Mouse (Mus musculus) heart, postnatal 36 days (tissue): Measurements from ENCODE around the gene Polr2j. TPM values are rescaled to one million over a fixed set of nuclear protein-coding genes. Genes with fewer than 3 reads are reported as not detected.
"Not testable (repeated sequence)": the region's sequence is repeated elsewhere in the genome, so short reads cannot be mapped to it uniquely, and the experiment has no call there.

Experiments used
- DNase-seq, 2 experiments: peaks; one replicate each; pipeline ENCODE4 v3.0.0; 2021 to 2022
- intact Hi-C: fragments of 180-260 bp; cut with DNase I; formaldehyde crosslinking; loops from one replicate; pipeline ENCODE4 v1.15.1; 2025
- microRNA-seq, 2 experiments: library from miRNA; unstranded; fragments of <30 nt; microRNA quantifications; one replicate each; pipeline ENCODE4 v1.2.0; 2021; ENCODE audit warnings: borderline number of aligned reads in 2 of 2
- total RNA-seq, 2 experiments: library from RNA; stranded (reverse); gene quantifications; 2 replicates each; pipeline ENCODE4 v1.2.3; 2021

Polr2j gene
- total RNA-seq, 2 experiments from 2014 or later, result 74.0 to 76.8 TPM

GRCm38 (mm10) chr5:136155399-136155798 lies 39.0 kb downstream of the Polr2j start:
- DNase-seq, result no peak
- intact Hi-C loops, result no loop called here

GRCm38 (mm10) chr5:136160084-136160483 lies 43.7 kb downstream of the Polr2j start:
- peak; percentile 73 for DNase-seq
- intact Hi-C loops, result not testable (repeated sequence)

- DNase-seq, result no peak
- intact Hi-C loops, result no loop called here
Measured at GRCm38 (mm10) chr5:136163807-136164474, 47.5 kb downstream of the Polr2j start.

- no peak for DNase-seq
- intact Hi-C loops, result no loop called here
Measured at GRCm38 (mm10) chr5:136165246-136165645, 48.8 kb downstream of the Polr2j start.

- no peak for DNase-seq
- intact Hi-C loops, result no loop called here
Measured at GRCm38 (mm10) chr5:136167296-136167695, 50.9 kb downstream of the Polr2j start.

- no peak for DNase-seq
- intact Hi-C loops, result no loop called here
Measured at GRCm38 (mm10) chr5:136168071-136168470, 51.6 kb downstream of the Polr2j start.

- DNase-seq, result peak; percentile 33 to 50
- intact Hi-C loops, result no loop called here
Measured at GRCm38 (mm10) chr5:136169626-136170511, 53.4 kb downstream of the Polr2j start.

GRCm38 (mm10) chr5:136170512-136171362 lies 54.3 kb downstream of the Polr2j start, which contains the start of gene Orai2:
Gene Orai2 (minus strand): TSS chr5:136170713.
- intact Hi-C loops, result no loop called here
- peak; percentile 77 to 81 for DNase-seq

- no peak for DNase-seq
- intact Hi-C loops, result no loop called here
Measured at GRCm38 (mm10) chr5:136171363-136172341, 55.2 kb downstream of the Polr2j start.

Small RNA genes within 50 kb of the gene (microRNA-seq; reads per million reads assigned to microRNA genes)
- gene Mir7035, result 1.3 to 2.2 reads per million in 2 experiments

Other genes starting within 250 kb of the Polr2j start
- gene Hspb1, start 228.7 kb upstream of the Polr2j start, total RNA-seq, result 100 to 1,000 TPM; 406 to 459 TPM
- gene Ywhag, start 182.0 kb upstream of the Polr2j start, total RNA-seq, result 100 to 1,000 TPM; 279 to 282 TPM
- under 1 TPM; 0.58 to 0.68 TPM for gene Ssc4d, start 142.1 kb upstream of the Polr2j start, total RNA-seq
- gene Zp3, start 136.5 kb upstream of the Polr2j start, total RNA-seq, result not detected
- 1 to 10 TPM; 7.2 to 7.9 TPM for gene Dtx2, start 121.8 kb upstream of the Polr2j start, total RNA-seq
- gene Upk3b, start 78.1 kb upstream of the Polr2j start, total RNA-seq, result 10 to 100 TPM; 17.9 to 28.6 TPM
- not detected for gene Upk3bl, start 62.1 kb upstream of the Polr2j start, total RNA-seq
- 1 to 10 TPM; 6.4 to 9.2 TPM for gene Rasa4, start 32.7 kb upstream of the Polr2j start, total RNA-seq
- 1 to 10 TPM; 5.7 to 6.6 TPM for gene Lrwd1, start 19.4 kb downstream of the Polr2j start, total RNA-seq
- gene Alkbh4, start 19.5 kb downstream of the Polr2j start, total RNA-seq, result 1 to 10 TPM; 4.4 to 4.7 TPM
- 1 to 10 TPM; 1.2 to 1.3 TPM for gene Orai2, start 54.1 kb downstream of the Polr2j start, total RNA-seq
- 10 to 100 TPM; 15.2 to 20.5 TPM for gene Prkrip1, start 82.3 kb downstream of the Polr2j start, total RNA-seq
- under 1 TPM; 0.43 to 0.83 TPM for gene Sh2b2, start 129.9 kb downstream of the Polr2j start, total RNA-seq